Mouse (Mus musculus) heart, adult 9 months (tissue): ENCODE data around the gene Hccs.
A peak's percentile ranks its signal among the peaks of the same experiment; 100 is the strongest.
"Not testable (repeated sequence)": the region's sequence is repeated elsewhere in the genome, so short reads cannot be mapped to it uniquely, and the experiment has no call there.

Source experiments
- DNase-seq, 2 experiments: peaks; one replicate each; pipeline ENCODE4 v3.0.0; 2022; ENCODE audit warnings: low spot score in 2 of 2

Hccs gene

DNA sequence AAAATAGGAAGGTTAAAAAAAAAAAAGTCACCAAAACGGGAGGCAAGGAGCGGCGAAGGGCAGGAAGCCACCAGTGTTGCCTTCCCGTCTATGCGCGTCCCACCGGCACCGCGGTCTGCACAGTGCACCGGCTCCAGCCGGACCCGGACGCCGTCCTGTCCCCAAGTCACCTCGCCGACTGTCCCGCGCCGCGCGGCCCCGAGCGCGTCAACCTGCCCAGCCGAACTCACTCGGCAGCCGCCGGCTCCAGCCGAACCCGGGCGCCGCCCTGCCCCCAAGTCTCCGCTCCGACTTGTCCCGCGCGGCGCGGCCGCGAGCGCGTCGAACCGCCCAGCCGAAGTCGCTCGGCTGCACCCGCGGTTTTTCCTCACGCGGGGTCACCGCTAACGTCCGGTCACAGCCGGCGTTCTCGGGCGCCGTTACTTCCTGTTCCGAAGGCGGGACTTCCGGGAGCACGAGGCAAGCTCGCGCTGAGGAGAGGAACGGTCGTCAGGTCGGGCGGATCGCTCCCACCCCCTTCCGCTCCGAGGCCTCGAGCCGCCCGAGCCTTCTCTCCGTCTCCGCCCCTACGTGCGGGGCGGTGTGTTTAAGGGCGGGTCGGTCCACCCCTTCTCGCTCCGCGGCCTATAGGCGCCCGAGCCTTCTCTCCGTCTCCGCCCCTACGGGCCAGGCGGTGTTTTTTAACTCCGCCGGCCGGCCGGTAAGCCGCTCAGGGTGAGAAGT is at the start of gene Hccs:
Gene Hccs (minus strand): TSS at position 428 of the 723 bp plus-strand sequence.
- DNase-seq = peak; percentile 90 to 93

DNA sequence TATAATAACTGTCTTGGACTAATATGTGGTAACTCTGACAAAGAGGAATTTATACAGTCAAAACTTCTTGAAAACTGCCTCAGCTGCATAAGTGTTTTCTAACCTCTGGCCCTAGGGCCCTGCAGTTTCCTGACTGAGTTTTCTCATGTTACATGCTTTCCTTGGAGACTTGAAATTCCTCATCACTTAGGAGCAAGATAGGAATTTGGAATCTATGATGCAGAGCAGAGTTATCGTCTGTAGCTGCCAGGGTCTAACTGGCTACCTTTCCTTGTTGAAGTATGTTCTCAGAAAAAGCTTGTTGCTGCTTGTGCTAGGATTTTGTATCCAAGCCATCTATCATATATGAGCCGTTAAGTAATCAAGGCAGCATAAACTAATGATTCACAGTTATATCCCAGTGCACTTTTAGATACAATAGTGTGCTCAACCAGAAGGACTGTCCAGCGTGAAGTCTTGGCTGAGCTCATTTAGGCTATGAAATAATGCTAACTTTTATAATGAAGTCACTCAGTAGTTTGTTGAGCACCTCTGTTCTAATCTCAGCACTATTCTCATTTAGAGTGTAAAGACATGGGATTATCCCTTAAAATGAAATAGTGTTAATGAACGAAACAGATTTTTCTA is 37.1 kb upstream of the Hccs start:
- DNase-seq = no peak

DNA sequence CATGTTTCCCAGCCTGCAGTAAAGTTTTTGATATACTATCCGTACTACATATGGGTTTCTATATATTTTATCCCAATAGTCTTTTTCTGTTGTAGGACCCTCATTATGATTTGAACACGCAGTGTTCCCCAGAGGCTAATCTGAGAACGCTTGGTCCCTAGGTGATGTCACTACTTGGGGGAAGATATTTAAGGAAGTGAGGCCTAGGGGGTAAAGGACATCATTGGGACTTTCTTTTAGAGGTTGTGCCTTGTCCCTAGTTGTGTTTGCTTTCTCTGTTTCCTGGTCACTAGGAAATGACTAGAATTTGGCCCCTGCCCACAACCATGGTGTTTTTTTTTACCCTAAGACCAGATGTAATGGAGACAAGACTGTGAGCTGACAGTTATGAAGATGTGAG is 18.0 kb upstream of the Hccs start:
- no peak for DNase-seq

DNA sequence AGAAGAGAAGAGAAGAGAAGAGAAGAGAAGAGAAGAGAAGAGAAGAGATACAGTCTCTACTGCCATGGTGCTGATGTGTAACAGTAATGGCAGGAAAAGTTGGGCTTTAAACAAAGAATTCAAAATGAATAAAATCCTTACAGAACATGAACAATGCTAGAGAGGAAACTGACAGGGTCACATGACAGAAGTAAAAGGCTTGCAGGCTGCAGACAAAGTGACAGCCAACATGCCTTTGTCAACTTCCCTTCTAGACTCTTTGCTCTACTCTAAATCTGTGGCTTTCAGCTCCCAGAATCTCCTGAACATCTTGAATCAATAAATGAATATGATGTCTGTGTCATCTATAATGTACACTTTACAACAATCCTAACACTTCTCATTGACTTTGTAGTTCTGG is 17.4 kb upstream of the Hccs start:
- no peak for DNase-seq

DNA sequence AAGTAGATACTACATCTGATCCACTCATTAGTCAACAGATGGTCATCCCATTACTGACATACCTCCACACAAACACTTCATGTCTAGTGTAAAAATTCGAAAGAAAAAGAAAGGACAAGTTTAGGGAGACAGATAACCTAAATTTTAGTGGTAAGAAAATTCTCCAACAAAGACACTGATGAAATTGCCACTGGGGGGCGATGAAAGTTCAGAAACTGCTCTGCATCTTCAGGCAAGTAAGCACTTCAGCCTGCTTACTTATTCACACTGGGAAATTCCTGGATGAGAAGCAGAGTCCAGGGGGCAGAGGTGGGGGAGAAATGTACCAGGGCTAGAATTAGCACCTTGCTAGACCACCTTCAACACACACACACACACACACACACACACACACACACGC is 12.1 kb upstream of the Hccs start:
- peak in 1 of 2 experiments; percentile 5 for DNase-seq

DNA sequence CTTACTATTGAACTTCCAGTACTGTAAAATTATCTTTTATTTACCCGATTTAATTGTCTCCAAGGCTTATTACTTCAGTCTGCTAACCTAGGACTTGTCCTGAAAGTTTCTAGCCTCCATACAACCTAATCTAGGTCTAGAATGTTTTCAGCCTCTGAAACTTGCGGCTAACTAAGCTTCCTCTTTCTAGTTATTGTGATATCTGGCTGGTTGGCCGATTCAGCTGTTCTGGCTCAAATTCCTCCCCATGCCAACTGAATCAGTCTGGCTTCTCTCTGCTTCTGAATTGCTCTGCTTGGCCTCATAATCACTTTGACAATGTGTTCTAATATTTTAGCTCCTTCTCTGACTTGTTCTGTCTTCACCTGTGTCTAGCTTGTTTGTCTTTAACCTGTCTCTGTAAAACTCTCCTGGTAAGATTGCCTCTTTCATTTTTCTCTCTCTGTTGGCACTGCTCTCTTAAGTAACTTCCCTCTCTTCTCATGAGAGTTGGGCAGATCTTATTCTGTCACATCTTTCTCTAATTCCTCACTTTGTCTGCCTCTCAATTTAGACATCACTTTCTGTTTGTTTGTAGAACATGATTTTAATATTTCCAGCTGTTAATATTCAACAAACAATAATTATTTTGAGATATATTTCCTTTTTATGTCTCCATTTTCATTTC is 5.9 kb upstream of the Hccs start:
- DNase-seq = no peak

DNA sequence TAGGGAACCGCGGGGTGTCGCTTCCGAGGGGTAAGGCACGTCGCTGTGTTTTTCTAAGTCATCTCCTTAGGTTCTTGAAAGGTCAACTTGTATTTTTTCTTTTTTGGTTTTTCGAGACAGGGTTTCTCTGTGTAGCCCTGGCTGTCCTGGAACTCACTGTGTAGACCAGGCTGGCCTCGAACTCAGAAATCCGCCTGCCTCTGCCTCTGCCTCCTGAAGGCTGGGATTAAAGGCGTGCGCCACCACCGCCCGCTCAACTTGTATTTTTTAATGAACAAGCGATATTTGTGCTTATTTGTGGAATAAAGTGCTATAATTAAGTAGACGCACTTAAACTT is 465 bp upstream of the Hccs start:
- not testable (repeated sequence) for DNase-seq

DNA sequence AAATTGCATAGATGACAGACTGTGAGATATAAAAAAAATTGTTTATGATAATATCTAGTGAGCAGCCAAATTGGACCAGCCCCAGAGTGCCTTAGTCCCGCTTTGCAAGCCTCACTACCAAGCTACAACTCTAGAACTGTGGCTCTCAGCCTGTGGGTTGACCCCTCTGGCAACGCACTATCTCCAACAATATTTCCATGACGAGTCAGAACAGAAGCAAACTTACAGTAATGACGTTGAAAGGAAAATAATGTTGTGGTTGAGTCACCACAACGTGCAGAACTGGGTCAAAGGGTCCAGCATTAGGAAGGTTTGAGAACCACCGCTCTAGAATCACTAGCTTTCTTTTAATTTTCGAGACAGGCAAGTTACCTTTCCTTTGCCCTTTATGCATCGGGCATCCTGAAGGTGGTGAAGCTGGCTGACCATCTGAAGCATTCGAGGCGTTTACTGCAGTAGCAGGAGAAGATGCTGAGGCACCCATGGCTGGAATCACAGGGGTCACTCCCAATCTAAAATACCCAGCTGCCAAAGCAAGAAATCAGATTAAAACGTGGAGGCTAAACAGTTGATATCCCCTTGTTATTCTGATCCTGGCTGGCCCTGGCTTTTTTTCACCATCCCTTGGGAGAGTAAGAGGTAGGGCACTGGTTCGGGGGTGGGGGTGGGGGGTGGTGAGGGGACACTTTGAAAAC is 959 bp downstream of the Hccs start:
- no peak for DNase-seq

DNA sequence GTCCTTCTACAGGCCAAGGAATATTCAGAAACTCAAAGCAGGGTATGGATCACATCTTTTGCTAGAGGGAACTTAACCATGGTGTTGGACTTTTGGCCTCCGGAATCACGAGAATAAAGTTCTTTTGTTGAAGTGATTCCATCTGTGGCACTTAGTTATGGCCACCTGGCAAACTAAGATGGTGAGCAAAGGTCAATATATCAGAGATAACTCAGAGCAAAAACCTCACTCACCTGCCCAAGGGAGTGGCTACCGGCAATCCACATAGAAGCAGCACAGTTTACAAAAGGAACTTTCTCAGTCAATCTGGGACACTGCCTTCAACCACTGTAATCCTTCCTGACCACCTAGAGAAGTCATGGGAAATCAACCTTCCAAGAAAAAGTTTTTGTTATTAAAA is 11.6 kb downstream of the Hccs start:
- DNase-seq = no peak

DNA sequence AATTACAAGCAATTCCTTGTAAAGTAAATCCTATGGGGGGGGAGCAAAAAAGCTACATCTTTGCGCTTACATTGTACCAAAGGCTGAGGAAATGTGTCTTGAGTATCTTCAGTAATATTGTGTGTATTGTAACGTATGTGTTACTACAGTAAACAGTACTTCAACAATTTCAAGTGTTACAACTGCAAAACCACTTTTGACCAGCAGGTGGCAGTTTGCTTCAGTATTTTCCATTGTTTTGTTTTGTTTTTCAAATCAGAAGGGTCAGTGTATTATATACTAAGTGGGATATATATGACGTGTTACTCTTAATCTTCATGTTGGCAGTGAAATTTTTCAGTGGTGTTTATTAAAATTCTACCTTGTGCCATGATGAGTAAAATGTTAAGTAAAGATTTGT is 16.2 kb downstream of the Hccs start:
- peak in 1 of 2 experiments; percentile 14 for DNase-seq

DNA sequence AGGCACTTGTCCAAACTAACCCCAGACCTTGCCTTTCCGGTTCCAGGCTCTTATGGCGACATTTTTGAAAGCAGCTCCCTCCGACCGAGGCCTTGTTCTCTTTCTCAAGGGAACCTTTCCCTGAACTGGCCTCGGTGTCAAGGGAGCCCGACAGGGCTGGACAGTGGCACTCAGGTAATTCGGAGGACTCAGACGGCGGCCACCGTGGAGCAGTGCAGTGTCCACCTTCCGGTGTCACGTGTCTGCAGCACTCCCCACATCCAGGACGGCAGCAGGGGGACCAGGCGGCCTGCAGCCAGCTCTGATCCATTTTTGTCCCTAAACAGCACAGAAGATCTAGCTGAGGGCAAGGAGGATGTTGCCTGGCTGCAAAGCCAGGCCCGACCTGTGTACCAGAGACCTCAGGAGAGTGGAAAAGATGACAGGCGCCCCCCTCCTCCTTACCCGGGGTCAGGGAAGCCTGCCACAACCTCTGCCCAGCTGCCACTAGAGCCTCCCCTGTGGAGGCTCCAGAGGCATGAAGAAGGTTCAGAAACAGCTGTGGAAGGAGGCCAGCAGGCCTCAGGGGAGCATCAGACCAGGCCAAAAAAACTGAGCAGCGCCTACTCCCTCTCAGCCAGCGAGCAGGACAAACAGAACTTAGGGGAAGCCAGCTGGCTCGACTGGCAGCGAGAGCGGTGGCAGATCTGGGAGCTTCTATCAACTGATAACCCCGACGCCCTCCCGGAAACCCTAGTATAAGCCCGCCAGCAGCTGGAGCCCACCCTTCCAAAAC is 17.7 kb downstream of the Hccs start:
- DNase-seq = peak; percentile 62

DNA sequence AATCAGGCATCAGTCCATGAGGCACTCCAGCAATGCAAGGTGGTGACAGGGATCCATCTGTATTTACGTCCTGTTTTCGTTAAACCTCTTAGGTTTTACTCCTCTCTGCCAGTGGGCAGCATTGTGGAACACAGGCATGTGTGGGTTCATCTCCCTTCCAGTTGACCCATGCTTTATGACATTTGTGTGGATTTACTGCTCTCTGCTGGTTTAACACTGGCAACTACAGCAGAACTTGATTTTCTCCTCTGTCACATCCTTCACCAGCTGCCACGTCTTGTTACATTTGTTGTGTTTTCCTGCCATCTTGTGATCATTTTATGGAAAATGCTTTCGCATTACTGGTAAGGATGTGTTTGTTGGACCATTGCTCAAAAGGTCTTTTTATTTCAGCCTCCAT is 20.6 kb downstream of the Hccs start:
- peak; percentile 10 to 15 for DNase-seq

DNA sequence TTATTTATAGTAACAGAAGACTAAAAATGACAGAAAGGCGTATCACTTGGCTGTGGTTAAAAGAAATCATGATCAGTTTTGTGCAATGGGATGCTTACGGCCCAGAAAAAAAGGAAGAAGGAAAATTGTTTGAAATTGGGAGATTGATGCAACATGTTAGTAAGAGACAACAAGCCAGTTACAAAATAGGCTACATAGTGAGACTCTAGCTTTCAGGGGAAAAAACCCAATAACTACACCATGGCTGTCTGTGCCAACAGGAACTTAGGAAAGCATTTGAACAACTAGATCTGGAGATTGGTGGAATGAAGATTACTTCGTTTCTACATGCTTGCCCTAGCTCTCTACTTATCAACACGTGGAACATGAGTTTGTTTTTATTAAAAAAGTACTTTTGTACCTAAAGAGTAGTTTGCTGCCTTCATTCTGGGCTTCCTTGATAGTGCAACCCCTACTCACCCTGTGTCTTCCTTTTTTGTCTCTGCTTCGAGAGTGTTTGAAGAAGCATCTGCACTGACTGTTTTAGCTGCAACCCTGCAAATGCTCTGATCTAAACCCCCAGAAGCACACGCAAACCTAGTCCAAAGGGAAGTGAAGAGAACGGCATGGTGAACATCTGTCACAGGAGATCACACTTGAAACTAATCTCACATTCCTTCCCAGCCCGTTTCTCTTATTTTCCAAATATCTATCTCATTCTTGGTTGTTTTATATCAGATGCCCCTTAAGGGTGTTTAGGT is 56.6 kb downstream of the Hccs start:
- DNase-seq = no peak

DNA sequence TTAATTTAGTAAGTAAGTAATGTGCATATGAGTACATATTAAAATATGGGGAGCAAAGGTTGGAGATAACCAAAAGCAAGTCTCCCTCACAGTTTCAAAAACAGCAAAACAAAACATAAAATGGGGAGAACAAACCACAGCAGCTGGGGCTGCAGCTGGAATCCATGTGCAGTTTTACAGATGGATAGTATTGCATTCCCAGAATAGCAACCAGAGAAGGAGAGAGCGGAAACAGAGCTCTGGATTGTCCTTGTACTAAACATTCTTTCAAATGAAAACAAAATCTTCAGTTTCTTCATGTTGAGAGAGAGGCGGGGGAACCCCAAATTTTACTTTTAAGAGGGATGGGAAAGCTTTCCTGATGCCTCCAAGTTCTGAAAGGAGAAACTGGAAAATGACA is 58.0 kb downstream of the Hccs start:
- DNase-seq = peak in 1 of 2 experiments; percentile 4

DNA sequence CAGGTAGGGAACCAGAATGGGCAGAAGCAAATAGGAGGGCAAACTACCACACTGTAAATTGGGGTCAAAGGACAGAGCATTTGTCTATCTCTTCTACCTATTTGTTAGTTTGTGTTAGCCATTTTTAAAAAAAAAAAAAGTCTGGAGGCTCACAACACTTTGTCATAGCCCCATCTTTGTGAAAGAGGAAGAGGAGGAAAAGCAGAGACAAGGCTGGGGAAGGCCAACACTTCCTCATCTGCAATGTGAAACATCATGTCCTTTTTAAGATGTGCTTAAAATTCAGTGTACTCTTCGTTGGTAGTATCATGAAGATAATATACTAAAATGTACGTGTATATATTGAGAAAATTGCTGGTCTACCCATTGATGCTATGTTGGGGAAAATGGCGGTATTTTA is 59.1 kb downstream of the Hccs start:
- no peak for DNase-seq

DNA sequence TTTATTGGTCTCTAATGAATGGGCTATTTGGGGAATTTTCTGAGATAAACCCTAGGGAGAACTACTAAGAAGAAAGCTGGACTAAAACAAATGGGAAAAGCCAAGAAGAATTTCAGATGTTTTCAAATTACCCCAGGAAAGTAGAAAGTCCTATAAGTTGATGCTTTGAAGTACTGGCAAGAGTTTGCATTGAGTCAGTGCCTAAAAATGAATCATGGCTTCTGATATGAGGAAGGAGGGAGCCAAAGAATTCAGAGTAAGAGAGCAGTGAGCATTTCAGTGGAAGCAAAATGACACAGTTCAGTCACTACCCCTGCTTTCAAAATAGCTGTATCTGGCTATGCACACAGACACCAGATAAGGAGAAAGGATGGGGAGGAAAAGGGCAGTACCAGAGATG is 63.4 kb downstream of the Hccs start:
- DNase-seq = peak; percentile 6 to 38

DNA sequence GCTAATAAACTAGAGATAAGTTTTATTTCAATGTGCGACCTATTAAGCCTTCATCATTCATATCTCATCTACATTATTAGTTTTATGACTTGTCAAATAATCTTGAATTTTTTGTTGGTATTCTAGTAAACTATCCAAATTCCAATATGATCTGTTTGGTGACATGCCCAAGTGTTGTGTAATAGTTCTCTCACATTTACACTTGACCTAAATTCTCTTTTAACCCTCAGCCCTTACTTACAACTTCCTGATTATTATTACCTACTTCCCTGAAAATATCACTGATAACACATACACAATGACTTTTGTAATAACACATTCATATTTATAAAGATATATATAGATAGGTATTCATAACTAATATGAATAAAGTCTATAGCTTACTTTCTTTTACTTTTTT is 64.3 kb downstream of the Hccs start:
- DNase-seq = no peak

DNA sequence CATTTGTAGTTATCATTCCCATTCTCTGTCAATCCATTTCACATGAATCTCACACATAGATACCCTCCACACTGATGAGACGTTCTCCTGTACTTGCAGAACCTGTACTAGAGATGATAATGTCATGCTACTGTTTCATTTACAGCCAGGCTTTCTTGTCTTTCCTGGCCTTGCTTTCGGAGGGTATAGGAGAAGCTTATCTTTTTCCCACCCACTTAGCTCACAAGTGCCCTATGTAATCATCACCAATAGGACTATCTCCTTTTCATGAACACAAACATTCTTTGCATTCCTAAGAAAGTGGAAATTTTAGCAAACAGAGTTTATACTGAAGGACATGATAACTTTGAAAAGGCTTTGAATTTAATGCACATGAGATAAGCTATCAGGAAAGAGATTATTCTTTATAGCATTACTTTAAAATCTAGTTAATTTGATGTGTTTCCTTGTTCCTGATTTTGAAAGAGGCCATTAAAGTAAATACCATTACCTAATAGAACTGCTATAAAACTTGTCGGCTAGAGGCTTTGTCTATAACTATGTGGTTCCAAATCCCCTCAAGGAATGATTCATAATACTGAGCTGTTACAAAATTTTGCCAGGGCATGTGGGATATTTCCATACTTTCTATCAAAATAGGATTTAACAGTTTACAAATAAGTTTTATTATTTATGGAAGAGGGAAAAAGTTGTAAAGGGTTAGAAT is 97.7 kb downstream of the Hccs start:
- no peak for DNase-seq

DNA sequence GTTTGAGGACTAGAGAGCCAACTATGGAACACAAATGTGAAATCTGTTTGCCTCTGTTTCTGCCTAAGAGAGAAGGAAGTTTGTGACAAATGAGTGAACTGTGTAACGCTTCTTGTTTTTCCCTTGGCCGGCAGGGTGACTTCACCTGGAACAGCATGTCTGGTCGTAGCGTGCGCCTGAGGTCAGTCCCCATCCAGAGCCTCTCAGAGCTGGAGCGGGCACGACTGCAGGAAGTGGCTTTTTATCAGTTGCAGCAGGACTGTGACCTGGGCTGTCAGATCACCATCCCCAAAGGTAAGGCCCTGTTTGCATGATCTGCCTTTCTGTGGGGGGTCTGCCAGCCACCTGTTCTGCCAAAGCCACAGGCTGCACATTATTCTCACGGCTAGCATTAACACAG is 100.1 kb downstream of the Hccs start:
- DNase-seq = no peak

DNA sequence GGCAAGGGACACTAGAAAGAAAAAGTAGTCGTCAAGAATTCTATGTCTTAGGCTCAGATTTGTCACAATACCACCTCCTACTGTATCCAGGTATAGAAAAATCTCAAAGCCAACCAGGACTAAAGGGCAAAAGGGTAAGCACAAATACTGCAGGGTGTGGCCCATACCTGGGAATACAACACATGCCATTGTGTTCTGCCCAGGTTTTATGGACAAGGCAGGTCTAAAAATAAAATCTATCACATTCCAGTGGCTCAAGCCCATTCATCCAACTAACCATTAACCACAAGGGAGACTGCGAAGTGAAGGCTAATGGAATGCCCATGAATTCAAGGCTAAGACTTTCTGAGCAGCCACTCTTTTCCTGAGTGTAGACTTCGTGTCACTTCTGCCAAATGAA is 110.2 kb downstream of the Hccs start:
- no peak for DNase-seq
